Mouse (Mus musculus): ENCODE measurements at regions not wholly inside any gene's neighbourhood (a gene's known extent, or its start where the extent isn't known, plus 50 kb on each side); places are given as distances from the start of the nearest gene placed in this dataset.

GRCm38 (mm10) chr12:54265852-54266251 lies 62.2 kb upstream of the Egln3 start:
- Histone ChIP-seq H3K36me3 (ENCODE audit: control insufficient read depth, insufficient read depth, low read length) (no peaks in the 10 kb centered on the region), H3K9ac (ENCODE audit: low read depth, low read length) (no peak overlapping the region), H3K4me3 (ENCODE audit: low read depth, low read length) (no peak overlapping the region), H3K27ac (ENCODE audit: low read depth, low read length) (no peak overlapping the region), H3K4me1 (replicated peaks; ENCODE audit: control insufficient read depth, insufficient read depth, low read length) (peaks cover 4% of the 10 kb centered on the region; the same call in 1 of the 2 replicates), H3K4me2 (no peak overlapping the region), H3K9me3 (ENCODE audit: control insufficient read depth, low read length) (no peaks in the 10 kb centered on the region), H3K27me3 (replicated peaks; ENCODE audit: control insufficient read depth, insufficient read depth, low read length) (no peaks in the 10 kb centered on the region)
- DNase-seq (ENCODE audit: low spot score), result no peak
- no peak for ATAC-seq (replicated peaks; ENCODE audit: low FRiP score)
- WGBS, result 88% methylated on average over 3 of the region's 3 CpGs

GRCm38 (mm10) chr12:54264893-54265835 lies 61.5 kb upstream of the Egln3 start:
- Histone ChIP-seq H3K4me1 (replicated peaks; ENCODE audit: control insufficient read depth, insufficient read depth, low read length) (peaks cover 4% of the 10 kb centered on the region; the same call in 1 of the 2 replicates), H3K27ac (ENCODE audit: low read depth, low read length) (no peak overlapping the region), H3K27me3 (replicated peaks; ENCODE audit: control insufficient read depth, insufficient read depth, low read length) (no peaks in the 10 kb centered on the region), H3K4me2 (no peak overlapping the region), H3K36me3 (ENCODE audit: control insufficient read depth, insufficient read depth, low read length) (no peaks in the 10 kb centered on the region), H3K9ac (ENCODE audit: low read depth, low read length) (no peak overlapping the region), H3K4me3 (ENCODE audit: low read depth, low read length) (no peak overlapping the region), H3K9me3 (ENCODE audit: control insufficient read depth, low read length) (no peaks in the 10 kb centered on the region)
- WGBS, result 66% methylated on average over 14 of the region's 14 CpGs
- no peak for DNase-seq (ENCODE audit: low spot score)
- ATAC-seq (replicated peaks; ENCODE audit: low FRiP score), result no peak

- no peak overlapping the region for H3K9ac ChIP-seq (ENCODE audit: low read depth, low read length)
- H3K36me3 ChIP-seq (ENCODE audit: control insufficient read depth, insufficient read depth, low read length), result no peaks in the 10 kb centered on the region
- ATAC-seq (replicated peaks; ENCODE audit: low FRiP score) (no peak), DNase-seq (ENCODE audit: low spot score) (no peak)
- peaks cover 4% of the 10 kb centered on the region; the same call in 1 of the 2 replicates for H3K4me1 ChIP-seq (replicated peaks; ENCODE audit: control insufficient read depth, insufficient read depth, low read length)
- H3K4me3 ChIP-seq (ENCODE audit: low read depth, low read length), result no peak overlapping the region
- no peak overlapping the region for H3K27ac ChIP-seq (ENCODE audit: low read depth, low read length)
- no peaks in the 10 kb centered on the region for H3K27me3 ChIP-seq (replicated peaks; ENCODE audit: control insufficient read depth, insufficient read depth, low read length)
- WGBS, result 43% methylated on average over 4 of the region's 4 CpGs
- H3K4me2 ChIP-seq, result no peak overlapping the region
- no peaks in the 10 kb centered on the region for H3K9me3 ChIP-seq (ENCODE audit: control insufficient read depth, low read length)
Measured at GRCm38 (mm10) chr12:54264418-54264733, 60.7 kb upstream of the Egln3 start.

DNA sequence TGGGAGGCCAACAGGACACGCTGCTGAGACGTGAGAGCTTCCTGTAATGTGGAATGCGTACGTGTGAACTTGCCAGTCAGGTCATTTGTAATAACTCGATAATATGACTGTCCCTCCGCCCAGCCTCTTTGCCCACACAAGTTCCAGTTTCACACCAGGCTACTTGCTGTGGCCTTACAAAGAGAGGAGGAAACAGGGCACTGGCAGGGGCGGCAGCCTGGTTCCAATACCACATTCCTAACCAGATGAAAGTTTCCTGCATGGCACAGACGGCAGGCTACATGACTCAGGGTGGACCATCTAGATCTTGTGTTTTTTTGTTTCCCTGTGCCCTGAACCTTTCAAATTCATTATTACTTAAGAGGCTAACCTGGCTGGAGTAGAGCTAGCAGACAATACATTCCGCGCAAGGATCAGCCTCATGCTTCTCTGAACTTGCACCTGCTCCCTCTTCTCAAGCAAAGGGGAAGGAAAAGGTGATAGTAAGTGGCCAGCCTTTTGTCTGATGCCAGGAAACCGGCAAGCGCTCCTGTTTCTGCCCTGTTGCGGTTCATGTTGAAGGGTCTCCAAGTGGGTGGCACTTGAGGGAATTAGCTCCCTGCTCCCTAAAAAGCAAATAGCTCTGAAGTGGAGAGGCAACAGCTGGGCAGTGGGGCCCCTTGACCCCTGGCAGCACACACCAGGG lies 60.2 kb upstream of the Egln3 start:
- Histone ChIP-seq H3K9me3 (ENCODE audit: control insufficient read depth, low read length) (no peaks in the 10 kb centered on the region), H3K9ac (ENCODE audit: low read depth, low read length) (no peak overlapping the region), H3K27me3 (replicated peaks; ENCODE audit: control insufficient read depth, insufficient read depth, low read length) (no peaks in the 10 kb centered on the region), H3K36me3 (ENCODE audit: control insufficient read depth, insufficient read depth, low read length) (no peaks in the 10 kb centered on the region), H3K4me1 (replicated peaks; ENCODE audit: control insufficient read depth, insufficient read depth, low read length) (peaks cover 4% of the 10 kb centered on the region; the same call in 1 of the 2 replicates), H3K4me3 (ENCODE audit: low read depth, low read length) (no peak overlapping the region), H3K27ac (ENCODE audit: low read depth, low read length) (no peak overlapping the region), H3K4me2 (no peak overlapping the region)
- 57% methylated on average over 13 of the region's 13 CpGs for WGBS
- DNase-seq (ENCODE audit: low spot score), result no peak
- ATAC-seq (replicated peaks; ENCODE audit: low FRiP score), result no peak

GRCm38 (mm10) chr12:54262236-54263005 lies 58.8 kb upstream of the Egln3 start:
- WGBS, result 76% methylated on average over 11 of the region's 11 CpGs

GRCm38 (mm10) chr12:54261426-54261825 lies 57.8 kb upstream of the Egln3 start:
- Histone ChIP-seq H3K4me3 (ENCODE audit: low read depth, low read length) (no peak overlapping the region), H3K9ac (ENCODE audit: low read depth, low read length) (no peak overlapping the region), H3K4me1 (replicated peaks; ENCODE audit: control insufficient read depth, insufficient read depth, low read length) (peaks cover 7% of the 10 kb centered on the region; the same call in 1 of the 2 replicates), H3K9me3 (ENCODE audit: control insufficient read depth, low read length) (no peaks in the 10 kb centered on the region), H3K27me3 (replicated peaks; ENCODE audit: control insufficient read depth, insufficient read depth, low read length) (no peaks in the 10 kb centered on the region), H3K4me2 (no peak overlapping the region), H3K36me3 (ENCODE audit: control insufficient read depth, insufficient read depth, low read length) (no peaks in the 10 kb centered on the region), H3K27ac (ENCODE audit: low read depth, low read length) (no peak overlapping the region)
- no peak for DNase-seq (ENCODE audit: low spot score)
- ATAC-seq (replicated peaks; ENCODE audit: low FRiP score), result no peak
- WGBS, result 82% methylated on average over 5 of the region's 5 CpGs

More at GRCm38 (mm10) chr12:54262236-54263005, 58.8 kb upstream of the Egln3 start:
- peaks cover 4% of the 10 kb centered on the region; the same call in 1 of the 2 replicates for H3K4me1 ChIP-seq (replicated peaks; ENCODE audit: control insufficient read depth, insufficient read depth, low read length)
- H3K36me3 ChIP-seq (ENCODE audit: control insufficient read depth, insufficient read depth, low read length), result no peaks in the 10 kb centered on the region
- no peak overlapping the region for H3K4me3 ChIP-seq (ENCODE audit: low read depth, low read length)
- DNase-seq (ENCODE audit: low spot score) (no peak), ATAC-seq (replicated peaks; ENCODE audit: low FRiP score) (no peak)
- H3K9me3 ChIP-seq (ENCODE audit: control insufficient read depth, low read length), result no peaks in the 10 kb centered on the region
- H3K27me3 ChIP-seq (replicated peaks; ENCODE audit: control insufficient read depth, insufficient read depth, low read length), result no peaks in the 10 kb centered on the region
- no peak overlapping the region for H3K27ac ChIP-seq (ENCODE audit: low read depth, low read length)
- no peak overlapping the region for H3K4me2 ChIP-seq
- no peak overlapping the region for H3K9ac ChIP-seq (ENCODE audit: low read depth, low read length)

DNA sequence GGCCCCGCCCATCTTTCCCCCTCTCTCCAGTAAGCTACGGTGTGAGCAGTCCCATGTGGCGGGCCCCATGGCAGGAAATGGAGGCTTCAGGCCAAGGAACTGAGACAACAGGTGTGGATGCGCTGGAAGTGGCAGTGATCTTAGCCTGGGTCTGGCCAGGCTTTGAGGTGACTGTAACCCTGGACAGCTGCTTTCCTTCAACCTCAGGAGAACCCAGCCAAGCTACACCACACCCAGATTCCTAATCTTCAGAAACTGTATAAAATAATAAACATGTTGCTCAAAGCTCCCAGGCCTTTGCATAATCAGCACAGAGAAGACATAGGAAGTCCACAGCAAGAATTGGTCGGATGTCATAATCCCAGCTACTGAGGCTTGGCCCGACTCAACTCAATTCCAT lies 56.8 kb upstream of the Egln3 start:
- Histone ChIP-seq H3K4me1 (replicated peaks; ENCODE audit: control insufficient read depth, insufficient read depth, low read length) (peaks cover 7% of the 10 kb centered on the region; the same call in 1 of the 2 replicates), H3K27me3 (replicated peaks; ENCODE audit: control insufficient read depth, insufficient read depth, low read length) (no peaks in the 10 kb centered on the region), H3K9ac (ENCODE audit: low read depth, low read length) (no peak overlapping the region), H3K27ac (ENCODE audit: low read depth, low read length) (no peak overlapping the region), H3K4me3 (ENCODE audit: low read depth, low read length) (no peak overlapping the region), H3K9me3 (ENCODE audit: control insufficient read depth, low read length) (no peaks in the 10 kb centered on the region), H3K4me2 (no peak overlapping the region), H3K36me3 (ENCODE audit: control insufficient read depth, insufficient read depth, low read length) (no peaks in the 10 kb centered on the region)
- ATAC-seq (replicated peaks; ENCODE audit: low FRiP score) (no peak), DNase-seq (ENCODE audit: low spot score) (no peak)
- 69% methylated on average over 6 of the region's 6 CpGs for WGBS

DNA sequence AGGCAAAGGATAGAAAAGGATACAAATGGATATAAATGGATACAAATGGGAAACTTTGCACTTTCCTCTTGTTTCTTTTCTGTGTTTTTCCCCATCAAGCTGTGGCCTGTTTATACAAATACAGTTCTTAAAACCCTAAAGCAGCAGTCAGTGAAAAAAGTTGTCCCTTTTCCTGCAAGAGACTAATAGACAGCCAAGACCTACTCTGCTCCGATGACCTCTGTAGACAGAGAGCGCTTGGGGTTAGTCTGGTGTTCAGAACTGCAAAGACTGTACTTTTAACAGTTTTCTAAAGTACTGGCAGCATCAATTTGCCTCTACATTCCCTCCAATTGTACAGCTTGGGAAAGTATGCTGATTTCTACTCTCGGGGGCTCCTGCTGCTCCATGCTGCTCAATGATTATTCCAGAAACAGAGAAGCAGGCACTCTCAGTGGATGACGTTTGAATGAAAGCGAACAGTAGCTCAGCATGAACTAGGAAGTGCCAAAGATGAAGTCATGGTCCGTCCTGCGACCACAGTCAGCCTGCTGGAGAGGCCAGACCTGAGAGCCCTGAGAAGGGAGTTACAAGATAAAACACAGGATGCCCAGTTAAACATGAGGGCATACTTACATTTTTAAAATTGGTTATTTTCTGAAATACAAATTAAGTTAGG lies 54.2 kb upstream of the Egln3 start:
- Histone ChIP-seq H3K27me3 (replicated peaks; ENCODE audit: control insufficient read depth, insufficient read depth, low read length) (no peaks in the 10 kb centered on the region), H3K4me1 (replicated peaks; ENCODE audit: control insufficient read depth, insufficient read depth, low read length) (0 out of 2 replicates have a peak, but pooled peaks cover 3% of the 10 kb centered on the region), H3K4me3 (ENCODE audit: low read depth, low read length) (no peak overlapping the region), H3K9ac (ENCODE audit: low read depth, low read length) (no peak overlapping the region), H3K27ac (ENCODE audit: low read depth, low read length) (no peak overlapping the region), H3K4me2 (no peak overlapping the region), H3K36me3 (ENCODE audit: control insufficient read depth, insufficient read depth, low read length) (no peaks in the 10 kb centered on the region), H3K9me3 (ENCODE audit: control insufficient read depth, low read length) (no peaks in the 10 kb centered on the region)
- no peak for ATAC-seq (replicated peaks; ENCODE audit: low FRiP score)
- 69% methylated on average over 7 of the region's 7 CpGs for WGBS
- DNase-seq (ENCODE audit: low spot score), result no peak
